Mouse (Mus musculus) stomach, postnatal 0 days (tissue): ENCODE measurements around the gene Ap1s3. TPM values are rescaled to one million over a fixed set of nuclear protein-coding genes. Genes with fewer than 3 reads are reported as not detected.

Source experiments
- ATAC-seq: fragments of 200-750 bp; cut with Nextera tagmentation; 2 replicates; pipeline ENCODE4 v1.8.0; 2017; ENCODE audit not compliant: low FRiP score, low TSS enrichment
- DNase-seq: peaks from one replicate; pipeline ENCODE4 v3.0.0-alpha.2; 2016; ENCODE audit warnings: low spot score
- H3K27ac ChIP-seq: fragments of 300-500 bp; sonication (generic); replicated peaks from 2 replicates; pipeline ENCODE4 v1.5.1; 2014; ENCODE audit warnings: mild to moderate bottlenecking, control low read depth
- H3K27me3 ChIP-seq: fragments of 300-500 bp; sonication (generic); 2 replicates; pipeline ENCODE4 v1.6.1; 2014; ENCODE audit warnings: low read length; ENCODE audit not compliant: control insufficient read depth, insufficient read depth
- H3K36me3 ChIP-seq: fragments of 300-500 bp; sonication (generic); 2 replicates; pipeline ENCODE4 v1.6.1; 2014; ENCODE audit warnings: low read length, mixed read lengths; ENCODE audit not compliant: control insufficient read depth, insufficient read depth
- H3K4me1 ChIP-seq: fragments of 300-500 bp; sonication (generic); replicated peaks from 2 replicates; pipeline ENCODE4 v1.6.1; 2014; ENCODE audit warnings: antibody characterized with exemption; ENCODE audit not compliant: control insufficient read depth, insufficient read depth
- H3K4me2 ChIP-seq: fragments of 300-500 bp; sonication (generic); replicated peaks from 2 replicates; pipeline ENCODE4 v1.6.1; 2014; ENCODE audit warnings: low read depth, mild to moderate bottlenecking, control low read depth, moderate library complexity
- H3K4me3 ChIP-seq: fragments of 300-500 bp; sonication (generic); 2 replicates; pipeline ENCODE4 v1.5.1; 2014; ENCODE audit warnings: low read depth, low read length, control low read depth
- H3K9ac ChIP-seq: fragments of 300-500 bp; sonication (generic); 2 replicates; pipeline ENCODE4 v1.6.1; 2014; ENCODE audit warnings: mild to moderate bottlenecking, low read length, control low read depth, mixed read lengths
- H3K9me3 ChIP-seq: fragments of 300-500 bp; sonication (generic); 2 replicates; pipeline ENCODE4 v1.6.1; 2016; ENCODE audit warnings: low read length; ENCODE audit not compliant: control insufficient read depth
- CTCF ChIP-seq: IDR thresholded peaks from 2 replicates; pipeline ENCODE4 v1.5.1; 2016; ENCODE audit warnings: antibody characterized with exemption, low read depth, mild to moderate bottlenecking, moderate library complexity
- EP300 ChIP-seq: optimal IDR thresholded peaks from 2 replicates; pipeline ENCODE3; 2016; ENCODE audit warnings: antibody characterized with exemption
- WGBS: fragments of 180-500 bp; shearing (Covaris S2); extraction: QIAGEN DNeasy Blood & Tissue Kit; methylation state at CpG from one replicate; pipeline ENCODE4 v1.1.7; 2014; 5-methylcytosine and 5-hydroxymethylcytosine counted together
- polyA plus RNA-seq: library from polyadenylated mRNA; unstranded; fragments of >200 nt; fragmentation: Nextera tagmentation; extraction: Ambion mirVana; gene quantifications from 2 replicates; pipeline ENCODE4 v1.2.1, GENCODE M21; 2015

Gene Ap1s3
- polyA plus RNA-seq, 1 experiment from 2014 or later, result 1.4 TPM

DNA sequence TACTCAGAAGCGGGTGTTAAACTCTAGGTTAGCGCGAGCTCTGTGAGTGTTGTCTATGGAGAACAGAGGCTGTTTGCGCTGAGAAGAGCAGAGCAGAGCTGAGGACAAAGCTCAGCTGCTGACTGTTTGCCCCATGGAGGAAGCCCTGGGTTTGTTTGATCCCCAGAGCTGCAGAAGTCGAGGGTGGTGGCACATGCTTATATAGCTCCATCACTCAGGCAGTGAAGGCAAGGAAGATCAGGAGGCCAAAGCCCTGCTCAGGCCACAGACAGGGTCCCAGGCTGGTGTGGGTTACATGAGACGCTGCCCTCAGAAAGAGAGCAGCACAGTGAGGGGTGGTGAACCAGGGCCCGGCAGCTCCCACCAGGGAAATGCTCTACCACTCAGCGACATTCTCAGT lies 38.4 kb upstream of the Ap1s3 start:
- H3K9ac ChIP-seq, result no peak overlapping the region
- H3K4me1 ChIP-seq, result no peaks in the 10 kb centered on the region
- WGBS, result 82% methylated on average over 8 of the region's 8 CpGs
- H3K27me3 ChIP-seq, result no peaks in the 10 kb centered on the region
- no peak overlapping the region for H3K27ac ChIP-seq
- no peak overlapping the region for H3K4me2 ChIP-seq
- DNase-seq (no peak), ATAC-seq (no peak)
- no peaks in the 10 kb centered on the region for H3K9me3 ChIP-seq
- no peak overlapping the region for H3K4me3 ChIP-seq
- TF ChIP-seq EP300 (no peak), CTCF (no peak)
- H3K36me3 ChIP-seq, result peaks cover 10% of the 10 kb centered on the region; the same call in 1 of the 2 replicates

- Histone ChIP-seq H3K4me3 (no peak overlapping the region), H3K27me3 (no peaks in the 10 kb centered on the region)
- ATAC-seq, result no peak
Observed at GRCm38 (mm10) chr1:79707383-79707782, 35.6 kb upstream of the Ap1s3 start.

GRCm38 (mm10) chr1:79706707-79707106 lies 34.9 kb upstream of the Ap1s3 start:
- TF ChIP-seq EP300 (no peak), CTCF (no peak)
- Histone ChIP-seq H3K27ac (no peak overlapping the region), H3K36me3 (peaks cover 12% of the 10 kb centered on the region; the same call in 1 of the 2 replicates), H3K4me2 (no peak overlapping the region), H3K9ac (no peak overlapping the region), H3K4me1 (no peaks in the 10 kb centered on the region), H3K9me3 (no peaks in the 10 kb centered on the region), H3K4me3 (no peak overlapping the region), H3K27me3 (no peaks in the 10 kb centered on the region)
- no peak for ATAC-seq
- WGBS, result 73% methylated on average over 3 of the region's 3 CpGs
- no peak for DNase-seq

More at GRCm38 (mm10) chr1:79707383-79707782, 35.6 kb upstream of the Ap1s3 start:
- WGBS, result 90% methylated on average over 9 of the region's 9 CpGs
- TF ChIP-seq EP300 (no peak), CTCF (no peak)
- Histone ChIP-seq H3K36me3 (peaks cover 10% of the 10 kb centered on the region; the same call in 1 of the 2 replicates), H3K9me3 (no peaks in the 10 kb centered on the region), H3K9ac (no peak overlapping the region), H3K4me1 (no peaks in the 10 kb centered on the region), H3K27ac (no peak overlapping the region), H3K4me2 (no peak overlapping the region)
- no peak for DNase-seq

GRCm38 (mm10) chr1:79704672-79705071 lies 32.9 kb upstream of the Ap1s3 start:
- H3K4me1 ChIP-seq, result no peaks in the 10 kb centered on the region
- H3K9ac ChIP-seq, result no peak overlapping the region
- DNase-seq, result no peak
- WGBS, result 59% methylated on average over 2 of the region's 2 CpGs
- no peaks in the 10 kb centered on the region for H3K27me3 ChIP-seq
- H3K4me2 ChIP-seq, result no peak overlapping the region
- H3K27ac ChIP-seq, result no peak overlapping the region
- no peak for ATAC-seq
- peaks cover 11% of the 10 kb centered on the region; the same call in 1 of the 2 replicates for H3K36me3 ChIP-seq
- no peak overlapping the region for H3K4me3 ChIP-seq
- no peak for TF ChIP-seq EP300
- no peak for TF ChIP-seq CTCF
- H3K9me3 ChIP-seq, result no peaks in the 10 kb centered on the region

DNA sequence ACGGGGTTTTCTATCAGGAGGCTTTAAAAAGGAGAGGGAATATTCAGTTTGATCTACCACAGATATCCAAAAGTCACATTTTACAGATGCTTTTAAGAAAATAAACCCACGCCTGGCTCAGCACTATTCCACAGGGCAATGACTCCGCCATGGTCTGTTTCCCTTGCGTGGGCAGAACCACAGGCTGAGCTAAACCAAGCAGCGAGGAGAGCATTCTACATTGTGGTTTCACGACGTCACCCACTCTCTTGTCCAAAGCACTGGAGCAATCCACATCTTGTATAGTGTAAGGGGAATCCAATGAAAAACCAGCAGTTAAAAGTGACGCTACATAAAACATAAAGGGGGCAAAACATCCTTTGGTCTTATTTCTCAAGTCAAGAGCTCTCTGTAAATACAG lies 31.7 kb upstream of the Ap1s3 start:
- ATAC-seq (no peak), DNase-seq (no peak)
- Histone ChIP-seq H3K27ac (no peak overlapping the region), H3K4me3 (no peak overlapping the region), H3K27me3 (no peaks in the 10 kb centered on the region), H3K9me3 (no peaks in the 10 kb centered on the region), H3K36me3 (peaks cover 9% of the 10 kb centered on the region; the same call in 1 of the 2 replicates), H3K9ac (no peak overlapping the region), H3K4me1 (no peaks in the 10 kb centered on the region), H3K4me2 (no peak overlapping the region)
- no peak for TF ChIP-seq CTCF
- no peak for TF ChIP-seq EP300
- WGBS, result 93% methylated on average over 8 of the region's 8 CpGs

- 84% methylated on average over 2 of the region's 2 CpGs for WGBS
- no peak for ATAC-seq
Observed at GRCm38 (mm10) chr1:79698506-79698905, 26.7 kb upstream of the Ap1s3 start.

More at GRCm38 (mm10) chr1:79698506-79698905, 26.7 kb upstream of the Ap1s3 start:
- no peak overlapping the region for H3K4me3 ChIP-seq
- no peak overlapping the region for H3K27ac ChIP-seq
- H3K4me1 ChIP-seq, result no peaks in the 10 kb centered on the region
- no peak overlapping the region for H3K4me2 ChIP-seq
- H3K27me3 ChIP-seq, result no peaks in the 10 kb centered on the region
- DNase-seq, result no peak
- H3K9me3 ChIP-seq, result no peaks in the 10 kb centered on the region
- TF ChIP-seq EP300, result no peak
- no peak overlapping the region for H3K9ac ChIP-seq
- 0 out of 2 replicates have a peak, but pooled peaks cover 3% of the 10 kb centered on the region for H3K36me3 ChIP-seq
